Mouse (Mus musculus): ENCODE measurements around the gene Aldh9a1.

DNA sequence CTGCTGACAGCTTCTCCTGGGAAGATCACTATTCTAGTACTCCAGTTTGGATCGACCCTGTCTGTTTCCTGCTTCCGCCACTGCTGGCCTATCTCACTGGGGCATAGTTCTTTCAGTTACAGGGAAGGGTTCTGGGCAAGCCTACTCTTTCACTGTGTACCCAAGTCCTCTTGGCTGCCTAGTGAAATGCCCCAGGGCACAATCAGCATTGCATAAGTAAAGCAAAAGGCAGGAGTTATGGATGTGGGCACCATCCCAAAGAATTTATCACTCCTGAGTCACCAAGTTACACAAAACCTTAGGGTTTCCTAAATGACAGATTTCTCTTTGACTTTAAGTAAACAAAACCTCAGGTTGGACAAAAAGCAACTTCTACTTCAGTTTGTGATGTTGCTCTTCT is 37.5 kb downstream of the Aldh9a1 start:
- no peak for TF ChIP-seq CTCF (IDR thresholded peaks at IDR 0.05; ENCODE audit: insufficient read depth, low read depth, low read length)
- TF ChIP-seq POLR2A (IDR thresholded peaks at IDR 0.05; ENCODE audit: insufficient read depth, low read depth, low read length), result no peak
